Mouse (Mus musculus) liver, embryonic 14.5 days (tissue): ENCODE data around the gene Ppfia2. TPM values are rescaled to one million over a fixed set of nuclear protein-coding genes. Genes with fewer than 3 reads are reported as not detected.

ENCODE experiments used
- ATAC-seq: fragments of 200-750 bp; cut with Nextera tagmentation; 2 replicates; pipeline ENCODE4 v1.8.0; 2017; ENCODE audit warnings: moderate number of reproducible peaks, mild to moderate bottlenecking, moderate library complexity; ENCODE audit not compliant: insufficient read depth
- DNase-seq, 3 experiments: peaks; one replicate each; pipeline ENCODE4 v3.0.0-alpha.2; 2012 to 2013; ENCODE audit warnings: low read depth in 3 of 3, low spot score in 3 of 3
- H3K27ac ChIP-seq: fragments of 300-500 bp; sonication (generic); 2 replicates; pipeline ENCODE4 v1.5.1; 2014; ENCODE audit warnings: moderate library complexity, mild to moderate bottlenecking, control low read depth, inconsistent platforms
- H3K27me3 ChIP-seq: fragments of 300-500 bp; sonication (generic); 2 replicates; pipeline ENCODE4 v1.6.1; 2014; ENCODE audit warnings: mild to moderate bottlenecking, low read length, moderate library complexity; ENCODE audit not compliant: control insufficient read depth, insufficient read depth
- H3K36me3 ChIP-seq: fragments of 300-500 bp; sonication (generic); replicated peaks from 2 replicates; pipeline ENCODE4 v1.6.1; 2014; ENCODE audit warnings: low read depth; ENCODE audit not compliant: control insufficient read depth, insufficient read depth
- H3K4me1 ChIP-seq, 2 experiments: fragments of 200-500 bp in 1 of 2; fragments of 300-500 bp in 1 of 2; sonication (generic) in 1 of 2; replicated peaks; 2 replicates each; pipeline ENCODE4 v1.6.1; 2012 to 2014; ENCODE audit warnings: antibody characterized with exemption in 1 of 2, inconsistent platforms in 1 of 2, low read length in 1 of 2; ENCODE audit not compliant: control insufficient read depth in 2 of 2, insufficient read depth in 2 of 2
- H3K4me2 ChIP-seq: fragments of 300-500 bp; sonication (generic); 2 replicates; pipeline ENCODE4 v1.6.1; 2014; ENCODE audit warnings: low read depth, mild to moderate bottlenecking, control low read depth, moderate library complexity
- H3K4me3 ChIP-seq, 2 experiments: fragments of 200-500 bp in 1 of 2; fragments of 300-500 bp in 1 of 2; sonication (generic) in 1 of 2; 2 replicates each; pipeline ENCODE4 v1.5.1; 2012 to 2014; ENCODE audit warnings: low read depth in 2 of 2, low read length in 2 of 2, mild to moderate bottlenecking in 2 of 2, control low read depth in 1 of 2, inconsistent platforms in 1 of 2, moderate library complexity in 1 of 2; ENCODE audit not compliant: insufficient read depth in 1 of 2
- H3K9ac ChIP-seq: fragments of 300-500 bp; sonication (generic); replicated peaks from 2 replicates; pipeline ENCODE4 v1.6.1; 2014; ENCODE audit warnings: mild to moderate bottlenecking, control low read depth, moderate library complexity
- H3K9me3 ChIP-seq: fragments of 300-500 bp; sonication (generic); 2 replicates; pipeline ENCODE4 v1.6.1; 2016; ENCODE audit warnings: low read length, mixed read lengths; ENCODE audit not compliant: control insufficient read depth
- CTCF ChIP-seq: IDR thresholded peaks from 2 replicates; pipeline ENCODE4 v1.5.1; 2016; ENCODE audit warnings: antibody characterized with exemption, low read depth, control low read depth
- EP300 ChIP-seq: IDR thresholded peaks from 2 replicates; pipeline ENCODE4 v1.6.1; 2016; ENCODE audit warnings: antibody characterized with exemption, low read depth
- WGBS: fragments of 180-500 bp; shearing (Covaris S2); extraction: QIAGEN DNeasy Blood & Tissue Kit; methylation state at CpG from one replicate; pipeline ENCODE4 v1.1.7; 2014; ENCODE audit not compliant: insufficient replicate concordance; 5-methylcytosine and 5-hydroxymethylcytosine counted together
- polyA plus RNA-seq, 2 experiments: library from polyadenylated mRNA; depleted of rRNA in 1 of 2; stranded (reverse) in 1 of 2; unstranded in 1 of 2; fragments of >200 nt; fragmentation: Nextera tagmentation in 1 of 2; extraction: Ambion mirVana in 1 of 2; gene quantifications; 2 replicates each; pipeline versions ENCODE4 v1.2.1 to v1.2.3; 2012 to 2014

The Ppfia2 gene
- polyA plus RNA-seq, 2 experiments: 0.02 to 0.04 TPM

- 65% methylated on average over 1 of the region's 1 CpGs for WGBS
- TF ChIP-seq CTCF: no peak
- Histone ChIP-seq H3K27ac (no peak overlapping the region), H3K4me3 (no peak overlapping the region), H3K9ac (no peak overlapping the region), H3K4me1 (no peaks in the 10 kb centered on the region), H3K9me3 (no peaks in the 10 kb centered on the region), H3K27me3 (no peaks in the 10 kb centered on the region), H3K36me3 (no peaks in the 10 kb centered on the region), H3K4me2 (no peak overlapping the region)
- ATAC-seq: no peak
- DNase-seq: no peak
Measured at GRCm38 (mm10) chr10:106620952-106621351, 150.8 kb downstream of the Ppfia2 start.

- no peak for ATAC-seq
Measured at GRCm38 (mm10) chr10:106623342-106623741, 153.2 kb downstream of the Ppfia2 start.

GRCm38 (mm10) chr10:106632171-106632935 is 162.2 kb downstream of the Ppfia2 start:
- TF ChIP-seq CTCF: no peak
- TF ChIP-seq EP300: no peak
- Histone ChIP-seq H3K9me3 (no peaks in the 10 kb centered on the region), H3K27me3 (no peaks in the 10 kb centered on the region), H3K36me3 (no peaks in the 10 kb centered on the region), H3K9ac (no peak overlapping the region), H3K27ac (no peak overlapping the region), H3K4me1 (no peaks in the 10 kb centered on the region), H3K4me2 (no peak overlapping the region), H3K4me3 (no peak overlapping the region)
- DNase-seq (no peak), ATAC-seq (no peak)
- WGBS: 61% methylated on average over 18 of the region's 18 CpGs

More at GRCm38 (mm10) chr10:106623342-106623741, 153.2 kb downstream of the Ppfia2 start:
- no peak for DNase-seq
- H3K4me2 ChIP-seq: no peak overlapping the region
- no peaks in the 10 kb centered on the region for H3K36me3 ChIP-seq
- no peaks in the 10 kb centered on the region for H3K9me3 ChIP-seq
- TF ChIP-seq CTCF (no peak), EP300 (no peak)
- H3K9ac ChIP-seq: no peak overlapping the region
- H3K4me3 ChIP-seq: no peak overlapping the region
- H3K4me1 ChIP-seq: no peaks in the 10 kb centered on the region
- no peak overlapping the region for H3K27ac ChIP-seq
- WGBS: 61% methylated on average over 10 of the region's 10 CpGs
- H3K27me3 ChIP-seq: no peaks in the 10 kb centered on the region

- Histone ChIP-seq H3K9me3 (no peaks in the 10 kb centered on the region), H3K9ac (no peak overlapping the region), H3K36me3 (no peaks in the 10 kb centered on the region), H3K27me3 (no peaks in the 10 kb centered on the region), H3K4me3 (no peak overlapping the region), H3K4me2 (no peak overlapping the region), H3K4me1 (no peaks in the 10 kb centered on the region), H3K27ac (no peak overlapping the region)
- no peak for DNase-seq
- no peak for TF ChIP-seq CTCF
- TF ChIP-seq EP300: no peak
- WGBS: 72% methylated on average over 7 of the region's 7 CpGs
- no peak for ATAC-seq
Measured at GRCm38 (mm10) chr10:106633898-106634297, 163.8 kb downstream of the Ppfia2 start.

- no peaks in the 10 kb centered on the region for H3K27me3 ChIP-seq
- ATAC-seq: no peak
- 71% methylated on average over 4 of the region's 4 CpGs for WGBS
Measured at GRCm38 (mm10) chr10:106652276-106652675, 182.1 kb downstream of the Ppfia2 start.

More at GRCm38 (mm10) chr10:106652276-106652675, 182.1 kb downstream of the Ppfia2 start:
- H3K9ac ChIP-seq: no peak overlapping the region
- no peak overlapping the region for H3K4me3 ChIP-seq
- no peak overlapping the region for H3K4me2 ChIP-seq
- DNase-seq: no peak
- no peaks in the 10 kb centered on the region for H3K4me1 ChIP-seq
- no peaks in the 10 kb centered on the region for H3K36me3 ChIP-seq
- H3K9me3 ChIP-seq: no peaks in the 10 kb centered on the region
- TF ChIP-seq EP300 (no peak), CTCF (no peak)
- no peak overlapping the region for H3K27ac ChIP-seq
